Mouse (Mus musculus) v-Abl transformed pro-B cells (cell line): Measurements from ENCODE around the gene Prodh2.

Source experiments
- in situ Hi-C, 2 experiments: fragments of 400-800 bp; cut with MboI; formaldehyde crosslinking; loops; one replicate each; pipeline ENCODE4 v1.15.1; 2025; ENCODE audit not compliant: unreplicated experiment in 2 of 2

Prodh2 gene

DNA sequence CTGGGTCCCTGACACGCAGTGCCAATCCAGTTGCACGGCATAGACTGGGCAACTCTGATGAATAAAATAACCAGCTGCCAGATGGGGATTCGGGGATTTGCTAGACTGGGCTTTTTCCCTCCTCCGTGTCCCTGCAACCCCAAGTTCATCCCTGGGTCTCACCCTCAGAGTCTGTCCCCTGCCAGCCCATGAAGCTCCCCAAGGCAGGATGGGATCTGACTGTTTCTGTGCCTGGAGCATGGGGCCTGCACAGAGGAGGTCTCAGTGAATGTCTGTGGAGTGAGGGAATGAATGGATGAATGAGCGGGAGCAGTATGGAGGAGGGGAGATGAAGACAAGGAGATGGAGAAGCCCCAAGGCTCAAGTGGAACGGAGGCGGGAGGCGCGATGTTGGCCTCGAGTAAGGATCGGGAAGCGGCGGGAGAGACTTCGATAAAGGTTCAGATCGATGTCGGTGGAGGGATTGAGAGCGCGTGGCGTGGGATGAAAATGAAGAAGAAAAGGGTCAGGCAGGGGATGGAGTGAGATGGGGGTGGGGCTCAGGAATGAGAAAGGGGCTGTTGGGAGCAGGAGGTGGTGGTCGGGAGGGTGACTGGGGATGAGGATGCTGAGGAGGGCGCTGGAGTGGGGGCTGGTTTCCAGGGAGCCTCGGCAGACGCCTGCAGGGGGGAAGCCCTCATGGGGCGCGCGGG is 40.7 kb downstream of the Prodh2 start:
- in situ Hi-C loops: no loop called here

DNA sequence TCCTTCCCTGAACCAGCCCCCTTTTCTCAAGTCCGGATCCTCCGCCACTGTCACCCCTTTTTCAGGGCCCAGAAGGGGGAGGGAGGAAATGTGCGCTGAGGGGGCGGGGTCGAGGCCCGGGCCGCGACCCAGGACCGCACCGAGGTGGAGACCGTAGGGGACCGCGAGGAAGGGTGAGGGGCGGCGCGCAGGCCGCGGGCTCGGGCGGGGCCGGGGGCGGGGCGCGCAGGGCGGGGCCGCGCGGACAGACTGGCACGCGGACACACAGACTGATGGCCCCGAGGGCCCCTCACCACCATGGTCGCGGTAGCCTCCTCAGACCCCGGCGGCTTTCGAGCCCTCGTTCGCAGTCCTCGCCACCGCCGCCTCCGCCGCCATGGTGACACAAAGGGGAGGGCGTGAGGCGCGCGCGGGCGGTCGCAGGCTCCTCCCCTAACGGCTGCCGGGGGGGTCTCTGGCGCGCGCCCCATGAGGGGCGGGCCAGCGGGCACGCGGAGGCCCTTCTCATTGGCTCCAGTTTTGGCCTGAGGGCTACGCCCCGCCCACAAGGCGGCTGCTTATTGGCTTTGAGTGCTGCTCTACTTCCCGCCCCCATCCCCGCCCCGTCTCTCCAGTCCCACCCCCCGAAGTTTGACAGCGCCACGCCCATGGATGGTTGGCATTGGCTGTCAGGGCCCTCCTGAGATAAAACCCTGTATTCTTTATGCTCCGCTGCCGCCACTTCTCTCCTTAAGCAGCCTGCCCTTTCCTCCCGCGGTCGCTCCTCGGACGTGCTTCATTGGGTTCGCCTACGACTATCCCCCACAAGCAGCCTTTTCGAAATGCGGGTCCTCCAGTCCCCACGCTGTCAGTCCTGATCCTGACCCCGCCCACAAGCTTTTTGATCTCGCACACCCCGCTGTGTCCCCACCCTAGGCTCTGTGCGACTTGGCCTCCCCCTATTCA is 41.5 kb downstream of the Prodh2 start, which contains the start of gene Arhgap33:
Arhgap33 (minus strand) TSS at position 428 of the 945 bp plus-strand sequence.
- in situ Hi-C loops: no loop called here

DNA sequence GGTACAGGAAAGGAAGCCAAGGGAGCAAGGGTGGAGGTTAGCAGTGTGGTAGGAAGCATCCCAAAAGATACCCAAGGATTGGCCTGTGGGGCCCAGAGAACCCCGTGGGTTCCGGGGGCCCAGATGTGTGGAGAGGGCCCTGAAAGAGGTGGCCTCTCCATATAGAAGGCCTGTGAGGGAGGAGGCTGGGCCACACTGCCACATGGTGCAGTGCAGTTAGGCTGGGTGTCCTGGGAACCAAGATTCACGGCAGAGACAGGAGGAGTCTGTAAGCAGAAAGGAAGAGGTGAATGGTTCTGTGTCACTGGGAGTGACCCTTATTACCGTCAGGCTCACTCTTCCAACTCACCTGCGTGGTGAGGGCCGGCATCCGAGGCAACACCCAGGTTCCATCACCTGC is 47.1 kb downstream of the Prodh2 start:
- in situ Hi-C loops: no loop called here

DNA sequence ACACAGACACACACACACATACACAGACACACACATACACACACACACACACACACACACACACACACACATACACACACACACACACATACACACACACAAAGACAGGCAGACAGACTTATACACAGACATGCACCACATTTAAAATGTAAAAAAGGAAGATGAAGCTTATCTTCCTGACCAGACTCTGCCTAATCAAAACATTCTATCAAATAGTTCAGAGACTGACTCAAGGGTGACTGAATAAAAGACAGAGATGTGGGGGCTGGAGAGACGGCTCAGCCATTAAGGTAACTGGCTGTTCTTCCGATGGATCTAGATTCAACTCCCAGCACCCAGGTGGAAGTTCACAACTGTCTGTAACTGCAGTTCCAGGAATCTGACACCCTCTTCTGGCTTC is 50.9 kb downstream of the Prodh2 start:
- in situ Hi-C loops: no loop called here

DNA sequence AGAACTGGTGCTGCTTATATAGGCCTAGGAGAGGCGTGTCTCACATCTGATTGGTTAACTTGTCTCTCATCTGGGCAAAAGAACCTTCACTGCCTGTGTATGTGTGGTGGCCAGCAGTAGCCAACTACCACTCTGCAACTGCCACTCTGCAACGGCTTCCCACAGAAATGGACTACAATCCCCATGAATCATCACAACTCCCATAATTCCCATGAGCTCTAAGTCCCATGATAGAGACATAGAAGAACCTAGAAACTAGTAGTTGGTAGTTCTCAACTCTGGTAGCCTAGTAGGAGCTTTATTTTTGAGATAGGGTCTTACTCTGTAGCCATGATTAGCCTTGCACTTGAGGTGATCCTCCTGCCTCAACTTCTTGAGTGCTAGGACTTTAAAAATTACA is 56.5 kb downstream of the Prodh2 start:
- in situ Hi-C loops: loop anchor here in 1 of 2 experiments (5.0 kb wide), 1 partner anchor 58 kb away; the partner anchor contains the start of gene Prodh2

DNA sequence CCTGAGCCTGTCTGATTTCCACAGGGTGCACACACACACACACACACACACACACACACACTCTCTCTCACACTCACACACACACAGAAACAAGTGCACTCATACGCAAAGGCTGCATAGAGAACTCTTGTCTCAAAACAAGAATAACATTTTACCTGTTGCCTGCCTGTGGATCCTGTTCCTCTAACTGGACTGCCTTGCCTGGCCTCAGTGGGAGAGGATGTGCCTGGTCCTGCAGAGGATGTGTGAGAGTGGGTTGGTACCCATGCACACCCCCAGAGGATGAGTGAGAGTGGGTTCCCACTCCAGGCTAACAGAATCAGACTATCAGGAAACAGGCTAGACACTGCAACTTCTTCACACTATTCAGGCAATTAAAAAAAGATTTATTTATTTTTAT is 57.2 kb downstream of the Prodh2 start:
- in situ Hi-C loops: no loop called here

DNA sequence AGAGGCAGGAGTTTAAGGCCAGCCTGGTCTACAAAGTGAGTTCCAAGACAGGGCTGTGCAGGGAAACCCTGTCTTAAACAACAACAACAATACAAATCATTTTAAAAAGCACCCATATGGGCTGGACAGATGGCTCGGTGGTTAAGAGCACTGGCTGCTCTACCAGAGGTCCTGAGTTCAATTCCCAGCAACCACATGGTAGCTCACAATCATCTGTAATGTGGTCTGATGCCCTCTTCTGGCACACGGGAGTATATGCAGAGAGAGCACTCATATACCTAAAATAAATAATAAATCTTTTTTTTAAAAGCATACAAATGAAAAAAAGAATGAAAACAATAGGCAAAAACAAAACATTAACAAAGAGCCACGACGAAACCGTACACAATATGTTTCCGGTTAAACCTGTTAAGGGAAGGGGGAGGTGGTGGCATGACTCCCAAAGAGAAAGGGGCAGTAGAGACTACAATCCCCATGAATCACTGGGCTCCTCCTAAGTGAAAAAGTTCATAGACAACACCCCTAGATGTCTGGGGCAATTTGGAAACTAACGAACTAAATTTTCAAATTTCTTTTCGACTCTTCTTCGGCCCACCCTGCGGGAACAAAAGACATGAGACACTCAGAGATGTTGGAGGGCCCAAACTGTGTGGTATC is 58.2 kb downstream of the Prodh2 start:
- in situ Hi-C loops: no loop called here

DNA sequence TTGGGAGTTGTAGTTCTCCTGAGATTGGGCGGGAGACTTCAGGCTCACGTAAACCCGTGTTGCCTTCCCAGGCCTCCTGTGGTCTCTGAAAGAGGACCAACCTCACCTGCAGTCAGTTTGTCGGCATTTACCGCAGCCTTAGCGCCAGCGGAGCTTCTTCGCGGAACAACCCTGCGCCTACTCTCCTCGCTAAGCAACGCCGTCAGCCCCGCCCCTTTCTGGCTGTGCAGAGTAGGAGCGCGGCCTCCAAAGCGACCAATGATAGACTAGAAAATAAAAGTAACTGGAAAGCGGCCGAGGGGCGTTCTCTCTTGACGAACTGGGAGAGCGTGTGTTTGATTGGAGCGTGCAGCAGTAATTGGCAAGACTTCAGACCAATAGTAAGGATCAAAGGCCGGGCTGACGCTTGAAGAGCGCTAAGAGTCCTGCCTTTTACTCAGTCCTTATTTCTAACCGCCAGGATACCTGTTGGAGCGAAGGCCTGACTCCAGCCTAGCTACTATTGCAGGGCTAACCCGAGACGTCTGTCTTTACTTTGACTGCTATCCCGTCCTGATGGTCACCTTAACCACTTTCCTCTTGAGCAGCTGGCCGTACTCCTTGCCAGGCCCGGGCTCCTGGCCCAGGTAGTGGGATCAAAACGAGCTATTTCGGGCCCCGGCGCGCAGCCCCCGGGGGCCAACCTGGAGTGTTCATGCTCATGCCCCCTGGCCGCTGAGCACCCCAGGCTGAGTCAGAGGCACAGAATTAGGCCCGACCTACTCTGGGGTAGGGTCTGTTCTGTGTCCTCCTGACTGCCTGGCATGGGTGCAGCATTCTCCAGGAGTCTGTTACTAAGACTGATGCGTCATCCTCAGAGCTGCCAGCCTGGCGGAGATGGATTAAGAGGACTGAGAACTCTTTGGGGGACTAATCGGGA is 58.9 kb downstream of the Prodh2 start, which contains the start of the genes Hspb6 and Proser3:
Hspb6 (plus strand) TSS at position 77 of the 919 bp plus-strand sequence.
Proser3 (minus strand) TSS at position 198 of the 919 bp plus-strand sequence.
- in situ Hi-C loops: no loop called here

DNA sequence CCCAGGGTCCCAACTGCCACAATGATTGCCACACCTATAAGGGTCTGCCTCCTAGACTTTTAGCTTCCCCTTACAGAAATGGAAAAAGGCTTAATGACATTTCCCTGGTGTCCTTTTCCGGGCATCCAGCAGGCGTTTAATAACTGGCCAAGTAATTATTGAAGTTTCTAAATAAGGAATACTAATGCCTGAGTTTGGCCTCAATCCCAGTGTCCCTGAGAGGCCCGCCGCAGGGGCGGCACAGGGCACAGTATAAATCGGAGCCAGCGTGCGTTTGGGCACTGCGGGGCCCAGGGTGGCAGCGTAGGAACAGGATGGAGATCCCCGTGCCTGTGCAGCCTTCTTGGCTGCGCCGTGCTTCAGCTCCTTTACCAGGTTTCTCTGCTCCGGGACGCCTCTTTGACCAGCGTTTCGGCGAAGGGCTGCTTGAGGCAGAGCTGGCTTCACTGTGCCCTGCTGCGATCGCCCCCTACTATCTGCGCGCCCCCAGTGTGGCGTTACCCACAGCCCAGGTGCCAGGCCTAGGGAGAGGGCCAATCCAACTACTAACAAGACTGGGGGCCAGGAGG is 59.7 kb downstream of the Prodh2 start:
- in situ Hi-C loops: no loop called here

DNA sequence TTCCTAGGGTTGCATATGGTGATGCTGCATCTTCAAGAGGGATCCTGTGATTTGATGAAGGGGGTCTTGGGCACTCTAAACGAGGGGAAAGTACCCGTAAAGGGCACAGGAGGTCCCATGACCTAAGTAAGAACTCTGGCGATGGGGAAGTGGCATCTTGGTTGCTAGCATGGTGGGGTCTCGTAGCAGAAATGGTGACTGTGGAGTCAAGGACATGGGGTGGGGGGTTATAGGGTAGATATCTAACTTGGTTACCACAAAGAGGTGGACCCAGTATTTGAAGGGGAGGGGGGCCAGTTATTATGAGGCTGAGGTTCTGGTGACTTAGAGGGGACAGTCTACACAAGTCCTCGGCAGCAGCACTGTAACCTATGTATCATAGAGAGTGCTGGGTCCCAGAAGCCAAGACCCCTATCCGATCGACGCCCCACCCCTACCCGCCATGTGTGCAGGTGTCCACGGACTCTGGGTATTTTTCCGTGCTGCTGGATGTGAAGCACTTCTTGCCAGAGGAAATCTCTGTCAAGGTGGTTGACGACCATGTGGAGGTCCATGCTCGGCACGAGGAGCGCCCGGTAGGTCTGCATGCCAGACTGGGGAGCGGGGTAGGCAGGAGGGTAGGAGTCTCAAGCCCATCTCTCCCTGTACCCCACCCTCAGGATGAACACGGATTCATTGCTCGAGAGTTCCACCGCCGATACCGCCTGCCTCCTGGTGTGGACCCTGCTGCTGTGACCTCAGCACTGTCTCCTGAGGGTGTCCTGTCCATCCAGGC is 60.6 kb downstream of the Prodh2 start:
- in situ Hi-C loops: no loop called here

DNA sequence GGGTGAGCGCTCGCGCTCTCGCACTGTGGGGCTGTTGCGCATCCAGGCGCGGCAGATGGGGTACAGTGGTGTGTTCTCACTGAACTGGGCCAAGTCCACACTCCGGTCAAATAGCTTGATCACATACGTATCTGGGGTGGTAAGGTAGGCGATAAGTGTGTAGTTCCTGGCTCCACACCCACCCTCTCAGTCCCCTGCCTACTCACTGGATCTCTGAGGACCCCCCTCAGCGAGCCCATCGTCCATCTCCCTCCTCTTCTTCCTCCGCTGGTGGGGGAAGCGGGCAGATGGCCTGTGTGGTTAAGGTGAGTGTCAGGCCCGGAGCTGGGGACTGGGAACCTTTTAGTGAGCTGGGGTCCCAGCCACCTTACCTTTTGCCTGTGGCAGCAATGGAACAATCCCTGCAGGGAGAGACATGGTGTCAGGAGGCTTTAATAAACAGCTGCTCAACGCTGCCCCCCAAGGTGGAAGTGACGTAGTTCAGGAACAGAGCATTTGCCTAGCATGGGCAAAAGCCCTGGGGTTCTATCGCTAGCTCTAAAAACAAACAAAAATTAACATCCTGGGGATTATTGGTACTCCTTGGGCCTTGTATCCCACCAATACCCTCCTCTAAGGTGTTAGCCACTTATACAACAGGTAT is 63.6 kb downstream of the Prodh2 start:
- in situ Hi-C loops: loop anchor here in 1 of 2 experiments (5.0 kb wide), 1 partner anchor 65 kb away; the partner anchor contains the start of gene Prodh2

DNA sequence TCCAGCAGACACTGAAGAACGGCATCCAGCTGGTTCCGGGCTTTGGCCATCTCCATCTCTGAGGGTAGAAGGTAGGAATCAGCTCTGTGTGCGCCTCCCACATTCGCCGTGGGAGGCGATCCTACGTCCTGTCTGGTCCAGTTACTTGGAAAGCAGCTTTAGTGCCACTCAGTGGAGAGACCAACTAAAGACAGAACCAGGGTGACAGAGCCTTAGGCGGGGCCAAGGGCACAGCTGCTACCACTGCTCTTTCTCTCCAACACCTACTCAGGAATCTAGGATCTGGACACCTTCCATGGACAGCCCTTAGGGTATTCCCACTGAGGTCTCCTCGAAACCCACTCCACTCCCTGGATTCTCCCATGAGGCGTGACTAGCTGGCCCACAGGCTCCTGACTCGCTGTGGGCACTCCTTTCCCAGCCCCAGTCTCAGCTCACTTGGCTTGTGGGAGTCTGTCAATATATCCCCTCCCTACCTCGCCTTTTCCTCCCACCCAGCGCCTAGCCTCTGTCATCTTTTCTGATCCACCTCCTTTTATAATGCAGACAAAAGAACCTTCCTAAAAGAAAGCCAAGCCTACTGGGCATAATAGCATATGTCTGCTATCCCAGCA is 64.6 kb downstream of the Prodh2 start:
- in situ Hi-C loops: loop anchor here in 1 of 2 experiments (5.0 kb wide), 1 partner anchor 66 kb away; the partner anchor contains the start of gene Prodh2

DNA sequence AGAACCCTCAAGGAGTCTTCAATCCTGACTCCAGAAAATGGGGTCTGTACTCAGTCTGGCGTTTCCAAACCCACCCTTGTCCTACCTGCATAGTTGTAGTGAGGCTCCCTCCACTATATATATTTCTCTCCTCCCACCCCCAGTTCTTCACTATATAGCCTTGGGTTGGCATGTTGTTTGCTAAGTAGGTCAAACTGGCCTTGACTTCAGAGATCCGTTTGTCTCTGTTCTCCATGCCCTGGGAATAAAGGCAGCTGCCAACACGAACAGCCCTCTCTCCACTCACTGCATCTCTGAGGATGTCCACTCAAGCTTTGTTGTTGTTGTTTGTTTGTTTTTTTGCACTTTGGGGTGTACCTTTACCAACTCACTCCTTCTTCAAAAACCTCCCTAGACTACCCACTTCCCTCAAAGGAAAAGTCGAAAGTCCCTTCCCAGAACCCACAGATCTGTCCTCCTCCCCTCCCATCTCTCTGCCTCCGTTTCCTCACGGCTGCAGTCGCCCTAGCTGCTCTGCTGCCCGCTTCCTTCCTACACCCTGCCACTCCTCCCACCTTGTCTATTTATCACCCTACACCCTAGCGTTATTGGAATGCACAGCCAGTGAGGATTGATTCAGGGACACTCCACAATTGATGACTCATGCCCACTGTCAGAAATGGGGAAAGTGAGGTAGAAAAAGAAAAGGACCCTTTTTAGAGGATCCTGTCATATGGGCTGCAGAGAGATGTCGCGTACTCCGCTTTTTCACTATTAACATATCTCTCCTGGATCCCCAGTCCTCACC is 65.4 kb downstream of the Prodh2 start:
- in situ Hi-C loops: loop anchor here in 1 of 2 experiments (5.0 kb wide), 1 partner anchor 67 kb away; the partner anchor contains the start of gene Prodh2

DNA sequence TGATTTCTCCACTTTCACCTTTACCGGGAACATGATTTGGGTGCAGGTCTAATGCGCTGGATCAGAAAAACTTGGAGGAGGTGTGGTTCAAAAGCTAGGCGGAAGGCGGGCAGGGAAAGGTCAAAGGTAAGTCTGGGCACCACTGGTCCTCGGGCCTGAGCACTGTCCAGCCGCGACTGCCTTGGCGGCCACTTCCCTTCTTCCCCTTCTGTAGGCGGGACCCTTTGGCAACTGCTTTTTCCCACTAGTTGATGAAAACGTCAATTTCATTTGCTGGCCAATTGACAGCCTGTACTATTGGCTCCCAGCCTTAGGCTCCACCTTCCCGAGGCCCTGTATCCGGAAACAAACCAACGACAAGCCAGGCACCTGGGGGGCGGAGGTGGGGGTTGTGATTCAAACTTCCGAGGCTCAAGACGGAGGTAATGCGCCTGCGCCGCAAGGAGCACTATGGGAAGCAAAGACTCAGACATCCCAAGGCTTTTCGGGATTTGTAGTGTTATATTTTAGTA is 66.1 kb downstream of the Prodh2 start, which contains the start of gene Lin37:
Lin37 (minus strand) TSS at position 396 of the 512 bp plus-strand sequence.
- in situ Hi-C loops: loop anchor here in 1 of 2 experiments (5.0 kb wide), 1 partner anchor 67 kb away; the partner anchor contains the start of gene Prodh2

DNA sequence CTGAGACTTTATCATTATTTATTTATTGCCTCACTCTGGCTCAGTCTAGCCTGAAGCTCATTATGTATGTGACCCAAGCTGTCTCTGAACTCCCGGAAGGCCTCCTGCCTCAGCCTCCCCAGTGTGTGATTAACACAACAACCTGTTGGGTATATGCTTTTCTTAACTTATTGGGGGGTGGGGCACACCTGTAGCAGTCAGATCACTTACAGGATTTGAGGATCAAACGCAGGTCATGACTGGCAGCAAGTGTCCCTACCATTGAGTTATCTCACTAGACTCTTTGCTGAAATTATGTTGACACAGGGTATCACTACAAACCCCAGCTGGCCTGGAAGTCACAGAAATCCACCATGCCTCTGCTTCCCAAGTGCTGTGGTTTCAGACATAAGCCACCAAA is 66.9 kb downstream of the Prodh2 start:
- in situ Hi-C loops: no loop called here

DNA sequence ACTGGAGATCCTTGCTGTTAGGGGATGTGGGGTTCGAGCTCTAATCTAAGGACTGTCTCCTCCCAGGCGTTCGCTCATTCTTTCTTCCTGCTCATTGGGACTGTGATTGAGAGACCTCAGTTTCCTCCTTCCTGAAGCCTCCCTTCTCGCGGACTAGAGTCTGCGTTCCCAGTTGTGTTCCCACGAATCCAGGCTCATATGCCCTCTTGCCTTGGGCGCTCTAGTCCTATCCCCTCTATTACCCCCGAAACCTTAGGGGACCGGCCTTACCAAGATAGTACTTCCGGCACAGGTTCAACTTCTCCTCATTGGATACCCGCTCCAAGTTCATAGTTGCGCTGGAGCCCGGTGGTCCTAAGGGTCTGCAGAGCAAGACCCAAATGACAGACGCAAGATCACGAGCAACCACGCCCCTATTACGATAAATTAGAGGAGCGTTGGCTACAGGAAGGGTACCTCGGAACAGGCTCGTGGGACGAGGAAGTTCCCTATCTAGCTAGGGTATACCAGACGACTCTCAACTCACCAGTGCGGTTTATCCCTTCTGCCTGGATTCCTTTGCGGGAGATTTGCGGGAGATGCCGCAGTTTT is 69.2 kb downstream of the Prodh2 start:
- in situ Hi-C loops: no loop called here
